Mouse (Mus musculus) adipose tissue, adult 10 weeks (tissue): ENCODE data around the gene Zfp934. TPM values are rescaled to one million over a fixed set of nuclear protein-coding genes. Genes with fewer than 3 reads are reported as not detected.

ENCODE experiments used
- polyA plus RNA-seq: library from polyadenylated mRNA; stranded (reverse); fragments of 350-450 nt; fragmentation: Illumina TruSeq; extraction: RNeasy Lipid Tissue Mini Kit (QIAGEN cat#74804); gene quantifications from one replicate; pipeline ENCODE4 v1.2.3, GENCODE M21; 2014; ENCODE audit warnings: low read depth, low replicate concordance

The Zfp934 gene
- polyA plus RNA-seq: 7.6 TPM

GRCm38 (mm10) chr13:62571099-62571498 is at the start of gene Zfp934:
Gene Zfp934, minus strand, starts transcription at chr13:62571199.

GRCm38 (mm10) chr13:62558189-62559110 is 12.5 kb downstream of the Zfp934 start, which contains the start of gene Zfp935:
Gene Zfp935, minus strand, starts transcription at chr13:62558511.

GRCm38 (mm10) chr13:62466424-62467334 is 104.3 kb downstream of the Zfp934 start, which contains the start of gene Gm49359:
Gene Gm49359, minus strand, starts transcription at chr13:62466832.

Other genes starting within 250 kb of the Zfp934 start
- 2.8 TPM for gene Gm3604, start 188.0 kb downstream of the Zfp934 start, polyA plus RNA-seq
- gene Gm49359, start 104.4 kb downstream of the Zfp934 start, polyA plus RNA-seq: 8.7 TPM
- gene Zfp935, start 12.7 kb downstream of the Zfp934 start, polyA plus RNA-seq: not detected
- gene 6720489N17Rik, start 53.0 kb upstream of the Zfp934 start, polyA plus RNA-seq: 1.2 TPM
- 6.6 TPM for gene Platr25, start 189.5 kb upstream of the Zfp934 start, polyA plus RNA-seq
- 1.2 TPM for gene Gm5141, start 214.6 kb upstream of the Zfp934 start, polyA plus RNA-seq